Mouse (Mus musculus): ENCODE results near the gene Piwil1. TPM values are rescaled to one million over a fixed set of nuclear protein-coding genes. Genes with fewer than 3 reads are reported as not detected.

The Piwil1 gene
- polyA plus RNA-seq (2015; fragmentation: Nextera tagmentation; extraction: Ambion mirVana), result not detected in 2 replicates

DNA sequence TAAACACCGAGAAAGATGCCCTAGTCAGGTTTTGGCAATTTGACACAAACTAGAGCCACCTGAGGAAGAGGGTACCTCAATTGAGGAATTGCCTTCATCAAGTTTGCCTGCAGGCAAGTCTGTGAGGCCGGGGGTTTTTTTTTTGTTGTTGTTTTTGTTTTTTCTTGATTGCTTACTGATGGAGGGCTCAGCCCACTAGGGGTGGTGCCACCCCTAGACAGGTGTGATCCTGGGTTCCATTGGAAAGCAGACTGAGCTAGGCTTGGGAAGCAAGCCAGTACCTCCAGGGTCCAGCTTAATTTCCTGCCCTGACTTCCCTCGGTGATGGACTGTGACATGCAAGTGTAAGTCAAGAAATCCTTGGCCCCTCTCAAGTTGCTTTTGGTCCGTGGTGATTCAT lies at the start of gene Piwil1:
Piwil1 (plus strand) TSS at position 301 of the 400 bp plus-strand sequence.
- Histone ChIP-seq H3K4me3 (replicated peaks; ENCODE audit: low read length) (no peak within 1 kb of the TSS), H3K27ac (ENCODE audit: low read length) (no peak within 1 kb of the TSS), H3K4me1 (ENCODE audit: control insufficient read depth, insufficient read depth, low read length) (0 out of 2 replicates have a peak, but pooled peaks cover 2% of the 10 kb centered on the region), H3K4me2 (ENCODE audit: low read depth, low read length) (no peak within 1 kb of the TSS), H3K36me3 (ENCODE audit: control insufficient read depth, insufficient read depth, low read length) (no peaks in the 10 kb centered on the region), H3K27me3 (ENCODE audit: control insufficient read depth, insufficient read depth, low read length) (no peaks in the 10 kb centered on the region), H3K9me3 (replicated peaks; ENCODE audit: control insufficient read depth, low read length) (0 out of 2 replicates have a peak, but pooled peaks cover 5% of the 10 kb centered on the region), H3K9ac (ENCODE audit: low read length) (no peak within 1 kb of the TSS)
- no peak for ATAC-seq (ENCODE audit: insufficient read depth, low FRiP score)
- 80% methylated on average over 4 of the region's 4 CpGs for WGBS

DNA sequence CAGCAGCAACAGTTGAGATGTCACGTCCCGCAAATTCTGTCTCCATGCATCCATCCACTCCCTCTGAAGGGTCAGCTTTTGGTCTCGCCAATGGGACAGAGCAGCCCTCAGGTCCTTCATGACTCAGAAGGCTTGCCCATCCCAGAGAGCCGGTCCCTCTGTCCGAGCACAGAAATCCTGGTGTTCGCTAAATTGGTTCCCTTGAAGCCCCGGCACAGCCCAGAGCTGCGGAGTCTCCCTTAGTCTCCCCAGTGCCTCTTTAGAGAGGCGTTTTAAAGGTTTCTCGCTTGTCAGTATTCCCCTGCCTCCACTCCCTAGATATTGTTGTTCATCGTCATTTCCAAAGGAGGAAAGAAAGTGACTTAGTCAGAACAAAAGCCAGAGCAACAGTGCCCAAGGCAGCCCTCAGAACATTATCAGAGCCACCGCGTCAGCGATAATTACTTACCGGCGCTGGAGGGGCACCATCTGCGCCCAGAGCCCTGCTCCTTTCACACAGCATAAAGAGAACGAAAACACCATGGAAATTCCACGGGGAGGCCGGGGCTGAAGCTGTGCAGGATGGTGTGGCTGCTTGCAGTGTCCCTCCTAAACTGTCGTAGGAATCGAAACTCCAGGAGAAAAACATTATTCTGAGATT lies 45.7 kb upstream of the Piwil1 start:
- no peak overlapping the region for H3K9ac ChIP-seq (ENCODE audit: low read length)
- no peak overlapping the region for H3K4me3 ChIP-seq (replicated peaks; ENCODE audit: low read length)
- H3K4me1 ChIP-seq (ENCODE audit: control insufficient read depth, insufficient read depth, low read length), result no peaks in the 10 kb centered on the region
- WGBS, result 66% methylated on average over 22 of the region's 22 CpGs
- no peaks in the 10 kb centered on the region for H3K36me3 ChIP-seq (ENCODE audit: control insufficient read depth, insufficient read depth, low read length)
- ATAC-seq (ENCODE audit: insufficient read depth, low FRiP score), result no peak
- H3K27ac ChIP-seq (ENCODE audit: low read length), result no peak overlapping the region
- no peaks in the 10 kb centered on the region for H3K27me3 ChIP-seq (ENCODE audit: control insufficient read depth, insufficient read depth, low read length)
- H3K4me2 ChIP-seq (ENCODE audit: low read depth, low read length), result no peak overlapping the region
- no peaks in the 10 kb centered on the region for H3K9me3 ChIP-seq (replicated peaks; ENCODE audit: control insufficient read depth, low read length)

DNA sequence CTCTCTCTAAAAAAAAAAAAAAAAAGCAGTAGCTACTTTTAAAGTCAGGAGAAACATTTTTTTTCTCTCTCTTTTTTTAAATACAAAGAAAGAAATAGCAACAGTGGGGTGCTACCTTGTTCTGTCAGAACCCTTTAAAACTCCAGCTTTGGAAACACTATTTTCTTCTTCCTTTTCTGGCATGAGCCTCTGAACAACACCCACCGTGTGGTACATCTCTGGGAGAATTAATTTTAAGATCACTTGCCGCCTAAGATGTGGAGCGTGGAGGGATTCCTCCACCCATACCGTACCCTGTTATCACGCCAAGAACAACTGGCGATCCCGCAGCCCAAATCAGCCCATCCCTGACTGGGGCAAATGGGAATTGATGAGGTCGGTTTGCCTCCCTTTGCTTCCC lies 42.2 kb upstream of the Piwil1 start:
- no peaks in the 10 kb centered on the region for H3K27me3 ChIP-seq (ENCODE audit: control insufficient read depth, insufficient read depth, low read length)
- 59% methylated on average over 8 of the region's 8 CpGs for WGBS
- H3K4me2 ChIP-seq (ENCODE audit: low read depth, low read length), result no peak overlapping the region
- no peaks in the 10 kb centered on the region for H3K4me1 ChIP-seq (ENCODE audit: control insufficient read depth, insufficient read depth, low read length)
- no peak overlapping the region for H3K9ac ChIP-seq (ENCODE audit: low read length)
- no peaks in the 10 kb centered on the region for H3K36me3 ChIP-seq (ENCODE audit: control insufficient read depth, insufficient read depth, low read length)
- no peak overlapping the region for H3K27ac ChIP-seq (ENCODE audit: low read length)
- no peak for ATAC-seq (ENCODE audit: insufficient read depth, low FRiP score)
- no peak overlapping the region for H3K4me3 ChIP-seq (replicated peaks; ENCODE audit: low read length)
- no peaks in the 10 kb centered on the region for H3K9me3 ChIP-seq (replicated peaks; ENCODE audit: control insufficient read depth, low read length)

DNA sequence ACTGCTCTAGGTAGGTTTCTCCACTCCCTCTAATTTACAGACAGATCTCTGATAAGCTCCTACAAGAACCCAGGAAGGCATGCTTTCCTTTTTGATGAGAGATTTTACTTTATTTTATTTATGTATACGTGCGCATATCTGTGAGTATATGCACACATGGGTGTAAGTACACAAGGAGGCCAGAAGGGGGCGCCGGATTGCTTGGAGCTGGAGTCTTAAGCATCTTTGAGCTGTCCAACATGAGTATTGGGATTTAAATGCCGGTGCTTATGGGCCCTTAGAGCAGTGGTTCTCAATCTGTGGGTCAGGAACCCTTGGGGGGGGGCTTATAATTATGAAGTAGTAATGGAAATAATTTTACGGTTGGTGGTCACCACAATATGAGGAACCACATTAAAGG lies 39.4 kb upstream of the Piwil1 start:
- no peak overlapping the region for H3K4me2 ChIP-seq (ENCODE audit: low read depth, low read length)
- no peaks in the 10 kb centered on the region for H3K9me3 ChIP-seq (replicated peaks; ENCODE audit: control insufficient read depth, low read length)
- no peaks in the 10 kb centered on the region for H3K36me3 ChIP-seq (ENCODE audit: control insufficient read depth, insufficient read depth, low read length)
- no peaks in the 10 kb centered on the region for H3K4me1 ChIP-seq (ENCODE audit: control insufficient read depth, insufficient read depth, low read length)
- no peak overlapping the region for H3K9ac ChIP-seq (ENCODE audit: low read length)
- H3K4me3 ChIP-seq (replicated peaks; ENCODE audit: low read length), result no peak overlapping the region
- no peaks in the 10 kb centered on the region for H3K27me3 ChIP-seq (ENCODE audit: control insufficient read depth, insufficient read depth, low read length)
- WGBS, result 93% methylated on average over 6 of the region's 6 CpGs
- no peak overlapping the region for H3K27ac ChIP-seq (ENCODE audit: low read length)
- no peak for ATAC-seq (ENCODE audit: insufficient read depth, low FRiP score)

DNA sequence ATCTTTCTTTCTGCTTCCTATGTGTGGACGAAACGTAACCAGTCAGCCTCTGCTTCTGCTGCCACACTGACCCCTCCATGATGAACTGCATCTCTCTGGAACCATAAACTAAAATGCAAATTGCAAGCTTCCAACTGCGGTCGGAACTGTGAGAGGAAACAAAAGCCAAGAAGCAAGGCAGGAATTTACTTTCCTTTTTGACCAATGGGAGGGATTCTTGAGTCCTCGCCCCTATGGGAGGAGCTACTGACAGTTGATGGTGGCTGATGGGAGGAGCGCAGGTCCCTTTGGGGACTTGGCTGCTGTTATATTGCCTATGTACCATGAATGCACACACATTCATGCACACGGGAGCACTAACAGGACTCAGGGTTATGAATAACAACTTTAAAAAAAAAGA lies 38.3 kb upstream of the Piwil1 start:
- no peak overlapping the region for H3K9ac ChIP-seq (ENCODE audit: low read length)
- 75% methylated on average over 7 of the region's 7 CpGs for WGBS
- H3K9me3 ChIP-seq (replicated peaks; ENCODE audit: control insufficient read depth, low read length), result no peaks in the 10 kb centered on the region
- no peak overlapping the region for H3K4me2 ChIP-seq (ENCODE audit: low read depth, low read length)
- no peak overlapping the region for H3K4me3 ChIP-seq (replicated peaks; ENCODE audit: low read length)
- H3K27me3 ChIP-seq (ENCODE audit: control insufficient read depth, insufficient read depth, low read length), result no peaks in the 10 kb centered on the region
- H3K4me1 ChIP-seq (ENCODE audit: control insufficient read depth, insufficient read depth, low read length), result no peaks in the 10 kb centered on the region
- H3K36me3 ChIP-seq (ENCODE audit: control insufficient read depth, insufficient read depth, low read length), result no peaks in the 10 kb centered on the region
- H3K27ac ChIP-seq (ENCODE audit: low read length), result no peak overlapping the region
- ATAC-seq (ENCODE audit: insufficient read depth, low FRiP score), result no peak

DNA sequence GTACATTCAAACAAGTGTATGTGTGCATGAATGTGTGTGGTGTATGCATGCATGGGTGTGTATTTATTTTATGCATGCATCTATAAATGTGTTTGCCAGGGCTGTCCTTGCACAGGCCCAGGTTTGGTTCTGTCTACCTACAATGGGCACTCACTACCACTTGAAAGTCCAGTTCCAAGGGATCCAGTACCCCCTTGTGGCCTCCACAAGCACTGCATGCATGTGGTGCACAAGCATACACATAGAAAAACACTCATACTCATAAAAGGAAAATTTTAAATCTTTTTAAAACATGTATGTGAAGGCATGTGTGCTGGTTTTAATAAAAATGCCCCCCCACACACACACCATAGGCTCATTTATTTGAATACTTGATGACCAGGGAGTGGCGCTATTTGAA lies 37.3 kb upstream of the Piwil1 start:
- H3K4me1 ChIP-seq (ENCODE audit: control insufficient read depth, insufficient read depth, low read length), result no peaks in the 10 kb centered on the region
- H3K4me3 ChIP-seq (replicated peaks; ENCODE audit: low read length), result no peak overlapping the region
- no peaks in the 10 kb centered on the region for H3K36me3 ChIP-seq (ENCODE audit: control insufficient read depth, insufficient read depth, low read length)
- H3K27me3 ChIP-seq (ENCODE audit: control insufficient read depth, insufficient read depth, low read length), result no peaks in the 10 kb centered on the region
- WGBS, result 85% methylated on average over 1 of the region's 1 CpGs
- no peak overlapping the region for H3K9ac ChIP-seq (ENCODE audit: low read length)
- no peak overlapping the region for H3K27ac ChIP-seq (ENCODE audit: low read length)
- H3K9me3 ChIP-seq (replicated peaks; ENCODE audit: control insufficient read depth, low read length), result no peaks in the 10 kb centered on the region
- no peak for ATAC-seq (ENCODE audit: insufficient read depth, low FRiP score)
- H3K4me2 ChIP-seq (ENCODE audit: low read depth, low read length), result no peak overlapping the region

DNA sequence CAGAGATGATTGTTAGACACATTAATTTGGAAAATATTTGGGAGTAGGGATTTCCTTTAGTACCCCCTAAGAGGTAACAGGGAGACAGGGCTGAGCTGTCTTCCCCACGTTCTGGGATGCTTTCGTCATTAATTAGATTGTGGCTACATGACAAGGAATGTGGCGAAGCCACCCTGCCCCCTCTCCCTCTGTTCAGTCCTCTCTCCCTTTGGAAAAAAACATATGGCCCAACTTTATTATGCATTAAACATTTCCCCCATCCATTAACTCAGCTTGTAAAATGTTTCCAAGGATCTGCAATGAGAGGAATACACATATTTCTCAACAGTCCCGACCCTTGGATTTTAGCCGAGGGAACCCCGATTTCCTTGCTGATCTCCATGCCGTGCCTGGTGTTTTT lies 35.0 kb upstream of the Piwil1 start:
- Histone ChIP-seq H3K9me3 (replicated peaks; ENCODE audit: control insufficient read depth, low read length) (no peaks in the 10 kb centered on the region), H3K27ac (ENCODE audit: low read length) (no peak overlapping the region; the same call in 1 of the 2 replicates), H3K9ac (ENCODE audit: low read length) (no peak overlapping the region), H3K27me3 (ENCODE audit: control insufficient read depth, insufficient read depth, low read length) (no peaks in the 10 kb centered on the region), H3K36me3 (ENCODE audit: control insufficient read depth, insufficient read depth, low read length) (no peaks in the 10 kb centered on the region), H3K4me3 (replicated peaks; ENCODE audit: low read length) (no peak overlapping the region), H3K4me2 (ENCODE audit: low read depth, low read length) (0 out of 2 replicates have a peak overlapping the region, but pooled peaks have one; percentile 9), H3K4me1 (ENCODE audit: control insufficient read depth, insufficient read depth, low read length) (no peaks in the 10 kb centered on the region)
- 41% methylated on average over 7 of the region's 7 CpGs for WGBS
- ATAC-seq (ENCODE audit: insufficient read depth, low FRiP score), result no peak

DNA sequence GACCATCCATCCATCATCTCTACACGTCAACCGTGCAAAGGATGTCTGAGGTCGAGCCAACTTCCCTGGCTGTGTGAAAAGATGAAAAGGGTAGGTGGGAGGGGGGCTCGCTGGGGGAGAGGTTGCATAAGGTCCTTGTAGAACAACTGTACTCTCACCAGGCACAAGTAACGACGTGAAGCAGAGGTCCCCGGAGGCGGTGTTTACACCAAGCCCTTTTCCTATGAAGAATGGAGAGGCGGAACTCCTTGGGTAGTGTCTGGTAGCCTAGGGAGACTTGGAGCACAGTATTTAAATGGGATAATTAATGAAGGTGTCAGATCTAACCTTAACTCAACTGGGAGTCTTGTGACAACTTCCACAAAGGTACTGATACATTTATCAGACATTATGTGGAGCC lies 28.2 kb upstream of the Piwil1 start:
- Histone ChIP-seq H3K27ac (ENCODE audit: low read length) (no peak overlapping the region), H3K4me2 (ENCODE audit: low read depth, low read length) (no peak overlapping the region), H3K4me3 (replicated peaks; ENCODE audit: low read length) (no peak overlapping the region), H3K36me3 (ENCODE audit: control insufficient read depth, insufficient read depth, low read length) (no peaks in the 10 kb centered on the region), H3K4me1 (ENCODE audit: control insufficient read depth, insufficient read depth, low read length) (peaks cover 3% of the 10 kb centered on the region; the same call in 1 of the 2 replicates), H3K27me3 (ENCODE audit: control insufficient read depth, insufficient read depth, low read length) (no peaks in the 10 kb centered on the region), H3K9me3 (replicated peaks; ENCODE audit: control insufficient read depth, low read length) (no peaks in the 10 kb centered on the region), H3K9ac (ENCODE audit: low read length) (no peak overlapping the region)
- no peak for ATAC-seq (ENCODE audit: insufficient read depth, low FRiP score)
- WGBS, result 37% methylated on average over 9 of the region's 9 CpGs

DNA sequence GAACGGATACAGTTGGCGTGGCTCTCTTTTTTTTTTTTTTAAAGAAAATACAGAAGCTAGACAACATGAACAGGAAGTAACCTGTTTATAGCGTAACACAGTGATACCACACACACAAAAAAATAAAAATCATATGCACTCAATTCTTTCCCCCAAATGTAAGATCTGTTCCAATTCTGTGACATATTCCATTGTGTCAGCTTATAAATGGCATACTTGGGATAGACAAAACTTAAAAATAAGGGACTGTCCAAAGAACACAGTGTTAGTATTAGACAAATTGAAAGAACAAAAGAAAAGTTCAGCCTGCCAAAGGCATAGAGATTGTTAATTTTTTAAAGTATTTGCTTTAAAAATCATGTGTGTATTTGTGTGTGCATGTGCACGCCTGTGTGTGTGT lies 25.0 kb upstream of the Piwil1 start:
- no peak for ATAC-seq (ENCODE audit: insufficient read depth, low FRiP score)
- H3K36me3 ChIP-seq (ENCODE audit: control insufficient read depth, insufficient read depth, low read length), result no peaks in the 10 kb centered on the region
- H3K4me2 ChIP-seq (ENCODE audit: low read depth, low read length), result no peak overlapping the region
- no peaks in the 10 kb centered on the region for H3K9me3 ChIP-seq (replicated peaks; ENCODE audit: control insufficient read depth, low read length)
- peaks cover 3% of the 10 kb centered on the region; the same call in 1 of the 2 replicates for H3K4me1 ChIP-seq (ENCODE audit: control insufficient read depth, insufficient read depth, low read length)
- peak overlapping the region; percentile 62; the same call in 1 of the 2 replicates for H3K27ac ChIP-seq (ENCODE audit: low read length)
- no peak overlapping the region for H3K9ac ChIP-seq (ENCODE audit: low read length)
- H3K4me3 ChIP-seq (replicated peaks; ENCODE audit: low read length), result no peak overlapping the region
- no peaks in the 10 kb centered on the region for H3K27me3 ChIP-seq (ENCODE audit: control insufficient read depth, insufficient read depth, low read length)
- WGBS, result 79% methylated on average over 4 of the region's 4 CpGs
